Mouse (Mus musculus): ENCODE results near the gene Vmn2r107.

Vmn2r107 gene

GRCm38 (mm10) chr17:20344942-20345341, at the start of gene Vmn2r107:
Vmn2r107 (plus strand) TSS chr17:20345242.
- no peak for DNase-seq

GRCm38 (mm10) chr17:20305790-20306189, 39.3 kb upstream of the Vmn2r107 start:
- DNase-seq: no peak

- no peak for DNase-seq
Observed at GRCm38 (mm10) chr17:20399105-20399504, 54.1 kb downstream of the Vmn2r107 start.

GRCm38 (mm10) chr17:20413846-20414245, 68.8 kb downstream of the Vmn2r107 start, which contains the start of gene Vmn1r224:
Vmn1r224 (plus strand) TSS chr17:20414146.
- no peak for DNase-seq

Measured in thymus, postnatal 25 days (tissue).